Mouse (Mus musculus) G1E (cell line): Measurements from ENCODE around the gene Ppm1h.

Experiments
- CTCF ChIP-seq: IDR thresholded peaks from 2 replicates; pipeline ENCODE4 v1.5.1; 2012; ENCODE audit warnings: low read depth, low read length, inconsistent platforms, mixed read lengths
- GATA1 ChIP-seq: IDR thresholded peaks from 2 replicates; pipeline ENCODE4 v1.6.1; 2012; ENCODE audit warnings: borderline replicate concordance, low read length, inconsistent platforms, mixed read lengths

DNA sequence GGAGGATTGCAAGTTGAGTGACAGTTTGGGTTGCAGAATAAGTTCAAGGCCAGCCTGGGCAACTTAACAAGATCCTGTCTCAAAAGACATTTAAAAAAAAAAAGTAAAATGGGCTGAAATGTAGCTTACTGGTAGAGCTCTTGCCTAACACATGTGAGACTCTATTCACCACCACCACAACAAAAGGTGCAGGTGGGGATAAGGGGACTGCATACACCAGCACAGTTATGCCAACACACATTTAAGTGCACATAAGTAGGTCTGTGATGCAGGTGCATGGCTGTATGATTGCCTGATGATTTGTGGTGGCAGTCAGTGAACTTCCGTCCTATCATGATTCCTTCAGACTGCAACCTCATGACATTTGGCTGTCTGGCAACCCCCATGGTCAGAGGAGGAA lies 167.9 kb downstream of the Ppm1h start:
- TF ChIP-seq CTCF = no peak
- TF ChIP-seq GATA1 = no peak
